Mouse (Mus musculus) megakaryocyte-erythroid progenitor cell, adult 5-6 weeks (primary cell): ENCODE measurements at regions not wholly inside any gene's neighbourhood (a gene's known extent, or its start where the extent isn't known, plus 50 kb on each side); places are given as distances from the start of the nearest gene placed in this dataset.

Source experiments
- ATAC-seq: replicated peaks from 2 replicates; pipeline ENCODE4 v1.8.0; 2016; ENCODE audit warnings: mild to moderate bottlenecking, inconsistent platforms; ENCODE audit not compliant: severe bottlenecking, poor library complexity, low FRiP score, low TSS enrichment

DNA sequence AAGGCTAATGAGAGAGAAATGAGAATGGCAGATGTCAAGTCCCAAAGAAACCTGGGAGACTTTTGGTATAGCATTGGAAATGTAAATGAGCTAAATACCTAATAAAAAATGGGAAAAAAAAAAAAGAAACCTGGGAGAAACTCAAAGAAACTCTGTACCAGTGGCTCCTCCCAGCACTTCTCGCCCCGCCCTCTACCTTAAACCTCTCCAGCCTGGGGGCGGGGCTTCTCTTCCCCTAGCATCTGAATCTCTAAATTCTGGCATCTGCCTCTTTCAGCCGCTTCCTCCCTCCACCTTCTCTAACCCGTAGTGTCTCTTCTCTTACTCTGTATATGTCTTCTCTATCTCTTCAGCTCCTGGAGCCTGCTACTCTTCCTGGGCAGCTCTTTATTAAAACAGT, 53.2 kb downstream of the Gpr6 start:
- ATAC-seq: no peak

DNA sequence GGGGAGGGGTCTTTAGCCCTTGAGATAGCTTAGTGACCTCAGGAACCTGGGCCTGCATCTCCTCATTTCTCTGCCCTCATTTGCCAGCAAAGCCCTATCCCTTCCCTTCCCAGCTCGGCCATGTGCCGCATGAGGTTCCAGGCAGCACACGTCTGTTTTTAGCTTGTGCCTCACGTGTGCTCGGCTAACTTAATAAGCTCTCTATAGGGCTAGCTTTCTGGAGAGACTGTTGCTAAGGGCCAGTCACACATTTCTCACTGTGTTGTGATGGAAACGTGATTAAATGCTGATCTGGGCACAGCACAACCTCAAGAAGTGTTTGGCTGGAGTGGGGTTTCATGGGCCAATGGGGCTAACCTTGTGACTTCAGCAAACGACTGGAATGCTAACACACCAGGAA, 55.5 kb downstream of the Gpr6 start:
- no peak for ATAC-seq

DNA sequence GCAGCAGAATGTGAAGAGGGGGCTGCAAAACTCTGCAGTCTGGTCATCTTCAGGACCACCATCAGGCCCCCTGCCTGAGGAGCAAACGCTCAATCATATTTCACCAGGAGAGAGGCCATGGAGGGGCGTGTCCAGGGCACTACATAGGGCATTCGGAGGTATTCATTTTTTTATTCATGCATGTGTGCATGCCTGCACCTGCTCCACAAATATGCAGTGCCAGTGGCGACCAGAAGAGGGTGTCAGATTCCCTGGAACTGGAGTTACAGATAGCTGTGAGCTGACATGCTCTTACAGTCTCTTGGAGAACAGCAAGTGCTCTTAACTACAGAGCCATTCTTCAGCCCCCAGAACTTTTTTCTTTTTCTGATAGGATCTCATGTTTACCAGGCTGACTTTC, 56.4 kb downstream of the Gpr6 start:
- ATAC-seq: peak; percentile 78

DNA sequence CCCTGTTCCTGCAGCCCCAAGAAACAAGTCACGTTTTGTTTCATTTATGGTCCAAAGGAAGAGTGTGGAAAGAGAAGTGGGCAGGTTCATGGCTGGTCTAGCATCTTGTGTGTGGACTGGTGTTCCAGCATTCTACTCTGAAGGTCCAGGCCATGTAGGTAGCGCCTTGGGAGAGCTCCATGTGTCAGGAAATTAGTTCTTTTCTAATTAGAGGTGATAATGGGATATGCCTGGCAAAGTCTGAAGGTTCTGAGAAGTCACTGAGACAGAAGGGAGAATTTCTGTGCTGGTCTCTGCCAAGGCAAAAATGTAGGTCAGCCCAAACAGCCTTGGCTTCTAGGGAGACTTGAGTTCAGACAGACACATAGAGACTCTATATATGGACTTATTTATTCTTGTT, 61.5 kb downstream of the Gpr6 start:
- no peak for ATAC-seq

DNA sequence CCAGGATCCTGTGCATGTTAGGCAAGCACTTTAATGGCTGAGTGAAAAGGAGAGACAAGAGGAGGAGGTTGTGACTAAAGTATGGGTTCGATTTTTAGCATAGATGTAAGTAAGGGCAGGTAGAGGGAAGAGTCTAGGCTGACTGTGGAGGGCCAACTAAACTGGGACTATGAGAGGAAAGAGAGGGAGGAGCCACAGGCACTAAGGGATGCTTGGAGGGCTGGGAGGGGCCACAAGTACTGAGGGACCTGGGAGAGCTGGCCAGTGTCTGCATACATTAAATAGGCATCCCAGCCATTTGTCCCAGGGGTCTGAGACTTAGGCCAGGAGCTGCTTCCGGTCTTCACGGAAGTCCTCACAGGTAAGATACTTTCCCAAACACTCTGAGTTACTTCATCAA, 64.2 kb downstream of the Gpr6 start:
- ATAC-seq: no peak

DNA sequence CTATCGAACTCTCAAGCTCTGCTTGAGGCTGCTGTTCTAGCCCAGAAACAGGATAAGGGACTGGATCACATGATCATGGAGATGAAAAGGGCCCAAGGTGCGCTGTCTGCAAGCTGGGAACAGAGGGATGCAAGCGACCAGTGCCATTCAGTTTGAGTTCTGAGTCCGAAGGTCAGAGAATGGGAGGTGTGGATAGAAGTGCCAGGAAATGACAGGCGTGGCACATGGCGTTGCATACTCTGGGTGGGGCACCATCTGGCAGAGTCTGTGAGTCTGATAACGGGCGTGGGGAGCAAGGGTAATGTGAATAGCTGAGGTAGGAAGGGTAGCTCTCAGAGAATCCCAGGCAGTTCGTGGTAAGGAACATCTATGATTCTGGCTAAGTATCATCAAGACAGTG, 65.5 kb downstream of the Gpr6 start:
- peak; percentile 97 for ATAC-seq

DNA sequence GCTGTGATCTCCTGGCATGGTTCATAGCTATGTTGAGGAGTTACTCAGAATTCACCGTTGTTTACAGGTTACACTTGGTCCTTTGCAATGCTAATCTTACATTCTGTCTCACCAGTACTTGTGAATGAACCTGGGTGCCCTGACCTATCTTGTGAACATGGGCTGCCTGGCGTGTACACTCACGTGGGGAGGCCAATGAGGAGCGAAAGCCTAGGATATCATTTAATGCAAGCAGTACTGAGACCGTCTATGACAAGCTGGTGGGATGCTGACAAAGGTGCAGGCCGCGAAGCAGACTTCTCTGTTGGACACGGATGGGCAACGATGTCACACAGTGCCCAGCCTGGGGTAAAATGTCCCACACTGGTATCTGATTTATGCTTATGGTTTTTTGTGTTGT, 66.3 kb downstream of the Gpr6 start:
- no peak for ATAC-seq

DNA sequence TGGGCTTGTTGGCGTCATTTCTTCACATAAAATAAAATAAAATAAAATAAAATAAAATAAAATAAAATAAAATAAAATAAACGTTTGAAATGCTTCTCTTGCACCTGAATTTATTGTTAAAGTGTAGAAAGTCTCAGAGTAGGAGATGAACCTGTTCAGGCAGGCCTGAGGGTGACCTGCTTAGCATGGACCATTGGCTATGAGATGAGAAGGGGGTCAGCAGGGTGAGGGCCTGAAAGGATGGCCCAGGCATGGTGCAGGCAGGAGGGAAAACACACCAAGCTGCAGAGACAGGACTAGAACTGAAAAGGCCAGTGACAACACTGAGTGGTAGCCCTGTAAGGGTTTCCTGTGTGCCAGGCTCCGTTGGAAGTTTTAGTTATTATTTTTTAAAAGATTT, 67.3 kb downstream of the Gpr6 start:
- ATAC-seq: no peak

DNA sequence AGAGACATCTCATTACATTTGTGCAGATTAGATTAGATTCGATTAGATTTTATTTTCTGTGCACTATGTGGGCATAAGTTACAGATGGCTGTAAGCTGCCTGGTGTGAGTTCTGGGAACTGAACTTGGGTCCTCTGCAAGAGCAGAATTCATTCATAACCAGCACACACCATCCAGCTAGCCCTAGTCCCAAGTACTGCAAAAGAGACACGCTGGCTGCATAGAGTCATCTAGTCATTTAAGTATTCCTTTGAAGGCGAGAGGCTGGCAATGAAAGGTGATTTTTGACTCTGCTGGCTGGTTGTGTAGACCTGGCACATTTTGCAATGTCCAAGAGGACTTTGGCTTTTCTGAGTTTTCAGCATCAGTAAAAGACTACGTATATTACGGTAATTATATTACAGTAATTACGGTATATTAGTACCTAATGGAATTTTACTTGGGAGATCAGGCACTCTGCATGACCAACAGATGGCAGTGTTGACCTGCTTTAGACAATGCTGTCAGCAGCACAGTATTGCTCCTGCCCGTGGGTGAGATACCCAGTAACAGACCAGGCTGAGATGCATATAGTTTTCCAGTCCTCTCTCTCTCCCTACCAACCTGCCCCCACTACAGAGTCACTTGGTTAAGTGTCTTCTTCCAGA, 67.9 kb downstream of the Gpr6 start:
- ATAC-seq: peak; percentile 67

DNA sequence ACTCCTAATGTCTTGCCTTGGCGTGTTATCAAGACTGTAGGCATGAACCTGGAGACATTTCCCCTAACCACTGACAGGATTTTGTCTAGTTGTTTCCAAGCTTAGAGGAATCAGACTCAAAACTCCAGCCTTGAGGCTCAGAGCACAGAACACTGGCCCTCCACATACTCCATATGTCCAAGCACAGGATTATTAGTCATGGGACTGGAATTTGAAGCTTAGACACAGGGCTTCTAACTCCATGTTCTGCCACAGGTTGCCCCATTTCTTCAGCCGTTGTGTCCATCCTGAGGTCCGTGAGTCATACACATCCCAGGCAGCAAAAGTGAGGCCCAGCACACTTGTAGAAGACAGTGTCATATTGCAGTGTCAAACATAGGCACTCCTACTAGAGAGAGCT, 68.9 kb downstream of the Gpr6 start:
- ATAC-seq: no peak

DNA sequence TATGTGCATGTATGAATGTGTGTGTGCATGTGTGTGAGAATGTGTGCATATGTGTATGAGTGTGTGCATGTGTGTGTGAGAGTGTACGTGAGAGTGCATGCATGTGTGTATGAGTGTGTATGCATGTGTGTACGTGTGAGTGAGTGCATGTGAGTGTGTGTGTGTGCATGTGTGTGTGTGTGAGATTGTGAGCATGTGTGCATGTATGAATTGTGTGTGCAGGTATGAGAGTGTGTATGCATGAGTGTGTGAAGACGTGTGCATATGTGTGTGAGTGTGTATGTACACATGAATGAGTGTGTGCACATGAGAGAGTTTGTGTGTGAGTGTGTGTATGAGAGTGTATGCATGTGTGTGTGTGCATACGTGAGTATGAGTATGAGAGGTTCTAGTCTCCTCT, 71.1 kb downstream of the Gpr6 start:
- ATAC-seq: no peak

DNA sequence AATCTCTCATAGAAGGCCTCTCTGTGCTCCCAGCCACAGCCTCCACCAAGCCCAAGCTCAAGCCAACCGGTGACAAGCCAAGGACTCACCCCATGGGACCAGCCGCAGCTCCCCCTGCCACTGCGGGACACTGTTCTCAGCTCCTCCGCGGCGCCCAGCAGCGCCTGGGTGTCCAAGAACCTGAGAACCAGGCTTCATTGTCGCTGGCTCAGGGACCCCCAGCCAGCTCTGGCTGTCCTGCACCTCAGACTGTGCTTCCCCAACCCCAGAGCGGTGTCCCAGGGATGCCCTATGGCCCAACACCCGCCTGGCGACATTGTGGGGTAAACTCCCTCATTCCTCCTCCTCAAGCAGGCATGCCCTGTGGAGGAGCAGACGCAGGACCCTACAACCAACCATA, 72.6 kb downstream of the Gpr6 start:
- ATAC-seq: no peak

DNA sequence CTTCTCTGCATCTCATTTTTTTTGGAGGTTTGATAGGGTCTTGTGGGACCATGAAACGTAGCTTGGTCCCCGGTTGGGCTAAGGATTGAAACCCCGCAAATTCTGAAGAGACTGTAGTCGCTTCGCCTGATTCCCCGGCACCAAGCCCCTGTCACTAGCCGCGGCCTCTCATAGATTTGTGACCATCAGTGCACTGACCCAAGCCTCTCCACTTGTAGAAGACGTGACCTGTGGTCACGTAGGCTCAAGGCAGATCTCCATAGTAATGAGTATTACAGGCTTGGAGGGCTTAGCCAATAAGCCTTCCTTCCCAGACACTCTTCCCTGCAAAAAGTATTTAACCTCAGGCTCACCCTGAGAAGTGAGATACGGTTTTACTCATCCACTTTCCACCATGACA, 73.3 kb downstream of the Gpr6 start:
- ATAC-seq: no peak

DNA sequence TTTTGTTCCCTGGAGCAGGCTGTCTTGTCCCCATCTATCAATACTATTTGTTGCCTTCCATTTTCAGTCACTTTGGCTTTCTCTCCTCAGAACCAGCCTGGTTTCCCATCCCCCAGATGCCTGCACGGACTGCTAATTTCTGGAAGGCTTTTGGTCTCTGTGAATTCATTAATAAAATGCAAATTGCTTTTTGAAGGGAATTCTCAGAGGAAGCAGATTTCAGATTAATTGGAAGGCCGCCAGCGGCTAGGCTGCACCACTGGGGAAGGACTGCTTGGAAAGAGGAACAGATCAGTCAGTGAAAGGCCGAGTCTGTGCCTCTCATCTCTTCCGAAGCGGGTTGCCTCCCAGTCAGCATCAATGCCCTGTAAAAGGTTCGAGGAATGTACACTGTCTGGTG, 73.8 kb downstream of the Gpr6 start:
- no peak for ATAC-seq

DNA sequence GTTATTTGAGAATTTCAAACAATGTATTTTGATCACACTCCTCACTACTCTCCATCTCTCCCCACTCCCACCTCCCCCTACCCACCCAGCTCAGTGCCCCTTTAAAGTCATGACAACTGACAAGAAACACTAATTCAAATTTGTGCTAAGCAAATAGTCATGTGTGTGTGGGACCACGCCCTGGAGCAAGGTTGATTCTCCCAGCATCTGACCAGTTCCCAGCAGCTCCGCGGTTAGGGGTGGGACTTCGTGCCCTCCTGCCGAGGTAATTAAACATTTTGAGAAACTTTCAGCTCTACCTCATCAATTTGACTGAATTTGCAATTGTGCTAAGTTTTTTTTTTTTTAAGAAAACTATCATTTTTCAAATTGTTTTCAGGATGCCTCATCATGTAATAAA, 74.5 kb downstream of the Gpr6 start:
- ATAC-seq: no peak
